Mouse (Mus musculus): ENCODE data around the gene Hdhd3. TPM values are rescaled to one million over a fixed set of nuclear protein-coding genes. Genes with fewer than 3 reads are reported as not detected.
A peak's percentile ranks its signal among the peaks of the same experiment; 100 is the strongest.

Gene Hdhd3
- polyA plus RNA-seq, 1 experiment: 0.59 TPM

GRCm38 (mm10) chr4:62516079-62516478, 12.8 kb upstream of the Hdhd3 start:
- TF ChIP-seq GATA1 (IDR thresholded peaks at IDR 0.05; ENCODE audit: low read length): no peak
- TF ChIP-seq TAL1 (IDR thresholded peaks at IDR 0.05; ENCODE audit: low read length): no peak
- H3K4me3 ChIP-seq (replicated peaks): peak overlapping the region; percentile 65
- peaks cover 78% of the 10 kb centered on the region for H3K36me3 ChIP-seq (ENCODE audit: control insufficient read depth)
- H3K27me3 ChIP-seq (ENCODE audit: control insufficient read depth): no peaks in the 10 kb centered on the region
- peaks cover 76% of the 10 kb centered on the region for H3K4me1 ChIP-seq (ENCODE audit: control insufficient read depth)
- H3K9me3 ChIP-seq (ENCODE audit: control insufficient read depth, low read length): no peaks in the 10 kb centered on the region

GRCm38 (mm10) chr4:62515490-62515889, 12.2 kb upstream of the Hdhd3 start:
- TF ChIP-seq TAL1 (IDR thresholded peaks at IDR 0.05; ENCODE audit: low read length) (no peak), GATA1 (IDR thresholded peaks at IDR 0.05; ENCODE audit: low read length) (peak; percentile 54)
- H3K4me3 ChIP-seq (replicated peaks): peak overlapping the region; percentile 65
- H3K27me3 ChIP-seq (ENCODE audit: control insufficient read depth): no peaks in the 10 kb centered on the region
- no peaks in the 10 kb centered on the region for H3K9me3 ChIP-seq (ENCODE audit: control insufficient read depth, low read length)
- peaks cover 82% of the 10 kb centered on the region for H3K36me3 ChIP-seq (ENCODE audit: control insufficient read depth)
- H3K4me1 ChIP-seq (ENCODE audit: control insufficient read depth): peaks cover 76% of the 10 kb centered on the region

GRCm38 (mm10) chr4:62514995-62515394, 11.7 kb upstream of the Hdhd3 start:
- no peaks in the 10 kb centered on the region for H3K9me3 ChIP-seq (ENCODE audit: control insufficient read depth, low read length)
- H3K4me1 ChIP-seq (ENCODE audit: control insufficient read depth): peaks cover 76% of the 10 kb centered on the region
- H3K4me3 ChIP-seq (replicated peaks): peak overlapping the region; percentile 65
- H3K36me3 ChIP-seq (ENCODE audit: control insufficient read depth): peaks cover 87% of the 10 kb centered on the region
- TF ChIP-seq TAL1 (IDR thresholded peaks at IDR 0.05; ENCODE audit: low read length) (no peak), GATA1 (IDR thresholded peaks at IDR 0.05; ENCODE audit: low read length) (no peak)
- no peaks in the 10 kb centered on the region for H3K27me3 ChIP-seq (ENCODE audit: control insufficient read depth)

GRCm38 (mm10) chr4:62513998-62514506, 10.8 kb upstream of the Hdhd3 start:
- Histone ChIP-seq H3K4me1 (ENCODE audit: control insufficient read depth) (peaks cover 84% of the 10 kb centered on the region), H3K36me3 (ENCODE audit: control insufficient read depth) (peaks cover 94% of the 10 kb centered on the region), H3K27me3 (ENCODE audit: control insufficient read depth) (no peaks in the 10 kb centered on the region; the same call in 1 of the 2 replicates), H3K4me3 (replicated peaks) (peak overlapping the region; percentile 65), H3K9me3 (ENCODE audit: control insufficient read depth, low read length) (no peaks in the 10 kb centered on the region)
- TF ChIP-seq GATA1 (IDR thresholded peaks at IDR 0.05; ENCODE audit: low read length) (no peak), TAL1 (IDR thresholded peaks at IDR 0.05; ENCODE audit: low read length) (no peak)

- H3K4me1 ChIP-seq (ENCODE audit: control insufficient read depth): peaks cover 97% of the 10 kb centered on the region
Measured at GRCm38 (mm10) chr4:62509946-62510345, 6.7 kb upstream of the Hdhd3 start.

GRCm38 (mm10) chr4:62508839-62509238, 5.6 kb upstream of the Hdhd3 start:
- TF ChIP-seq TAL1 (IDR thresholded peaks at IDR 0.05; ENCODE audit: low read length) (no peak), GATA1 (IDR thresholded peaks at IDR 0.05; ENCODE audit: low read length) (no peak)
- peaks cover 97% of the 10 kb centered on the region for H3K4me1 ChIP-seq (ENCODE audit: control insufficient read depth)

More at GRCm38 (mm10) chr4:62509946-62510345, 6.7 kb upstream of the Hdhd3 start:
- Histone ChIP-seq H3K27me3 (ENCODE audit: control insufficient read depth) (no peaks in the 10 kb centered on the region; the same call in 1 of the 2 replicates), H3K9me3 (ENCODE audit: control insufficient read depth, low read length) (no peaks in the 10 kb centered on the region), H3K36me3 (ENCODE audit: control insufficient read depth) (peaks cover 91% of the 10 kb centered on the region), H3K4me3 (replicated peaks) (peak overlapping the region; percentile 3)
- TF ChIP-seq GATA1 (IDR thresholded peaks at IDR 0.05; ENCODE audit: low read length): no peak
- no peak for TF ChIP-seq TAL1 (IDR thresholded peaks at IDR 0.05; ENCODE audit: low read length)

GRCm38 (mm10) chr4:62506798-62507197, 3.5 kb upstream of the Hdhd3 start:
- H3K4me1 ChIP-seq (ENCODE audit: control insufficient read depth): peaks cover 97% of the 10 kb centered on the region
- peaks cover 62% of the 10 kb centered on the region for H3K36me3 ChIP-seq (ENCODE audit: control insufficient read depth)
- no peak for TF ChIP-seq TAL1 (IDR thresholded peaks at IDR 0.05; ENCODE audit: low read length)
- TF ChIP-seq GATA1 (IDR thresholded peaks at IDR 0.05; ENCODE audit: low read length): no peak
- H3K9me3 ChIP-seq (ENCODE audit: control insufficient read depth, low read length): no peaks in the 10 kb centered on the region
- H3K27me3 ChIP-seq (ENCODE audit: control insufficient read depth): no peaks in the 10 kb centered on the region; the same call in 1 of the 2 replicates
- H3K4me3 ChIP-seq (replicated peaks): no peak overlapping the region

More at GRCm38 (mm10) chr4:62508839-62509238, 5.6 kb upstream of the Hdhd3 start:
- H3K36me3 ChIP-seq (ENCODE audit: control insufficient read depth): peaks cover 82% of the 10 kb centered on the region
- peak overlapping the region; percentile 0 for H3K4me3 ChIP-seq (replicated peaks)
- no peaks in the 10 kb centered on the region; the same call in 1 of the 2 replicates for H3K27me3 ChIP-seq (ENCODE audit: control insufficient read depth)
- no peaks in the 10 kb centered on the region for H3K9me3 ChIP-seq (ENCODE audit: control insufficient read depth, low read length)

- TF ChIP-seq TAL1 (IDR thresholded peaks at IDR 0.05; ENCODE audit: low read length) (no peak), GATA1 (IDR thresholded peaks at IDR 0.05; ENCODE audit: low read length) (no peak)
- Histone ChIP-seq H3K4me3 (replicated peaks) (no peak overlapping the region), H3K27me3 (ENCODE audit: control insufficient read depth) (no peaks in the 10 kb centered on the region; the same call in 1 of the 2 replicates), H3K4me1 (ENCODE audit: control insufficient read depth) (peaks cover 97% of the 10 kb centered on the region), H3K9me3 (ENCODE audit: control insufficient read depth, low read length) (no peaks in the 10 kb centered on the region), H3K36me3 (ENCODE audit: control insufficient read depth) (peaks cover 54% of the 10 kb centered on the region)
Measured at GRCm38 (mm10) chr4:62505991-62506390, 2.7 kb upstream of the Hdhd3 start.

GRCm38 (mm10) chr4:62502969-62503368, 298 bp downstream of the Hdhd3 start:
- TF ChIP-seq GATA1 (IDR thresholded peaks at IDR 0.05; ENCODE audit: low read length) (no peak), TAL1 (IDR thresholded peaks at IDR 0.05; ENCODE audit: low read length) (no peak)
- no peaks in the 10 kb centered on the region for H3K27me3 ChIP-seq (ENCODE audit: control insufficient read depth)
- peak overlapping the region; percentile 67 for H3K4me3 ChIP-seq (replicated peaks)
- peaks cover 46% of the 10 kb centered on the region for H3K36me3 ChIP-seq (ENCODE audit: control insufficient read depth)
- no peaks in the 10 kb centered on the region for H3K9me3 ChIP-seq (ENCODE audit: control insufficient read depth, low read length)
- peaks cover 82% of the 10 kb centered on the region for H3K4me1 ChIP-seq (ENCODE audit: control insufficient read depth)

Measured in erythroblast, embryonic 14.5 days (primary cell).